Mouse (Mus musculus) MEL-GATA-1-ER (cell line): ENCODE data around the gene Arhgap44.
A peak's percentile ranks its signal among the peaks of the same experiment; 100 is the strongest.

Experiments used
- DNase-seq: peaks from one replicate; pipeline ENCODE4 v3.0.0-alpha.2; 2012; ENCODE audit warnings: low read depth; ENCODE audit errors: extremely low read depth

Arhgap44 gene

DNA sequence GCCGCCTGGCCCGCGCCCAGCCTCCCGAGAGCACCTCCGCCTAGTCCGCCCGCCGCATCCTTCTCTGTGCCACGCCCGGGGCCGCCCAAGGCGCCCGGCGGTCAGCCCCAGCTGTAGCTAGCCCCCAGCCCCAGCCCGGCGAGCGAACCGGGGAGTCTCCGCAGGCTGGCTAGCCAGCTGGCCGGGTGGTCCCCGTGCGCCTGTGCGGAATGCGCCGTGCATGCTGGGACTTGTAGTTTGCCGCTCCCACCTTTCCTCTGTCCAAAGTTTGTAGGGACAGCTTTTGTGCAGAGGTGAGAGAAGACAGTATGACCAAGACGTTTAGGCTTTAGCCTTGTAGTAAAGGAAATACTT, at the start of gene Arhgap44:
Arhgap44 (minus strand) TSS at position 195 of the 354 bp plus-strand sequence.
- no peak for DNase-seq

DNA sequence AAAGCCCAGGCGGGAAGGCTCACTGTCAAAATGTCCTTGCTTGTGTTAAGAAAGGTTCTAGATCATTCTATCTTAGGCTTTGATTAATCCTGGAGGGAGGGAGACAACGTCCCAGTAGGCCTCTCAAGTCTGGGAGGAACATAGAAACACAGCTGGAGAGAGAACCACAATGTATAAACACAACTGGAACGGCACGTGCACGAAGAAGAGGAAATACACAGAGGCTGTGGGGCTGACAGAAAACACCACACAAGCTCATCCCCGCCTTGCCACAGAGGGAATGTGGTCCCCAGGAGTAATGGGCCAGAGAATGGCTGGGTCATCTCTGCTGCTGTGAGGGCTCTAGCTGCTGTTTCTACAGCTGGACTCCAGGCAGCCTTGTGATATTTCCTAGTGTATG, 48.9 kb upstream of the Arhgap44 start:
- no peak for DNase-seq

DNA sequence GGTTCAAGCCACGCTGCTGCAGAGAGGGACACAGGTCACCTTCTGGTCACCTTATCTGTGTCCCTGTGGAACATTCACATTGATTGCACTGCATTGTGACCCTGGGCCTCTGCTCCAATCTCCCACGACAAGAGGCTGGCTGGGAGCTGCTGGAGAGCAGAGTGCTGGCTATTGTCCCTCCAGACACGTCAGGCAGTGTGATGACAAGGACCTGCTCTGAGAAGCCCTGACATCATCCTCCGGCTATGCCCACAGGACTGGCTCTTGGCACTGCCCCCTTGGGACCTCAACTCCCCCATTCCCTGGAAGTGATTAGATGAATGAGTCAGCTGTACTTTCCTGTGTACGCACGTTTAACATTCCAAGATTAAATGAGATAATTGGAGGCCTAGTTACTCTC, 46.7 kb upstream of the Arhgap44 start:
- no peak for DNase-seq

DNA sequence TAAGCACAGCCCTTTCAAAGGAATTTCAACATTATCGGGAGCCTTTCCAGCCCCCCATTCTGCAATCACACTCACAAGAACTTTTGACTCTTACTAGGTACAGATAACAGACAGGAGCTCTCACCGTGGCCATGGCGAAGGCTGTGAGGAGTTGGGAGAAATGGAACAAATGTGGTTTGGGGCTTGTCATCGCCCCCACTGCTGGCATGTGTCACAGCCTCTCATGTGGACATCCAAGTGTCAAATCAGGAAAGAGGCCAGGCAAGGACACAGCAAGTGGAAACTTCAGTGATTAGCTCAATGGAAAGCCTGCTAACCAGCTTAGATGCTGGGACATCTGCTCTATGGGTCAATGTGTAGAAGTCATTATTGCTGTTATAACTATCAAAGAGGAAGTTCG, 42.5 kb upstream of the Arhgap44 start:
- DNase-seq = no peak

DNA sequence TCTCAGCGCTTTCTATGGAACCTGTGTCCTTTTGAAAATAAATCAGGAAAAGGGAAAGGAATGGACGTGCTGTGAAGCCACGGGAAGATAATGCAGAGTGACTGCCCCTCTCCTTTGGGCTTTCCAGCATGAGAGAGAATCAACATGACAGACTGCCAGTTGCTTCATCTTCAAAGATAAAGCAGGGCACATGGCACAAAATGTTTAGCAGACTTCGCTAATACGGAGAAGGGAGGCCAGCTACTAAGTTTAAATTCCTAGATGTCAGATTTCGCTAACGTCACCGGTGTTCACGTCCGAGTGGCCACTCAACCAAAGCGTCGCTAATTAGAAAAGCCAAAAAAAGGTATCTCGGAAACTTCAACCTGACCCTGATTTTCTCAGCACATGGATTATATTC, 41.9 kb upstream of the Arhgap44 start:
- DNase-seq = no peak

DNA sequence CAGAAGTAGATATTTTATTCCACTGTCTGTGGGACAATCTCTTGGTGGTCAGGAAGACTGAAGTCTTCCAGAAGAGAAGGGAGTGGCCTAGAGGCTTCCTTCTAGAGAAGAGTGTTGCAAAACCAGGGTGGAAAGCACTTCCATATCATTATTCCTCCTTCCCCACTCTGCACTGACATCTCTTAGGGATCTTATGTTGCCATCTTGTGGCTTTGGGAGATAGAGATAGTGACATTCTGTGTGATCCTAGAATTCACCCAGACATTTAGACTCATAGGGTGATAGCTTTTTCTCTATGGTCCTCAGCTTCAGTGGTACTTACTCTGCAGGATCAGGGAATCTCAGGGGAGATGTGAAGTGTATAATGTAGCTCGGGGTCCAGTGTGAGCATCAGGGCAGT, 40.3 kb upstream of the Arhgap44 start:
- no peak for DNase-seq

DNA sequence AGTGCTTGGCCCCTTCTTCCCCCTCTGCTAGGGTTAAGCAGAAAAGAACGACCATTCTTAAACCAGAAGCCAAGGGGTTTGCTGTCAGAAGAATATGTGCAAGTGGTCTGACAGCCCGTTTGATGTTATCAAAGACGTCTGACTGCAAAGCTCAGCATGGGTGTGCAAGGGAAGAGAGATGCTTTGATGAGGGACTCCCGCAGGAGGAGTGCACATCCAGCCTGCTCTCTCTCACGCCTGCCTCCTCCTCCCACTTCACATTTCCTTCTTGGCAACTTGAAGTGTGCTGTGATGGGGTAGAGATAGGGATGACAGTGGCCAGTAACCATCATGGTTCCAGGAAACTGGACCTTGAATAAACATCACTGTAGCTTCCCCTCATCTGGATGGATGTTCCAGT, 39.5 kb upstream of the Arhgap44 start:
- no peak for DNase-seq

DNA sequence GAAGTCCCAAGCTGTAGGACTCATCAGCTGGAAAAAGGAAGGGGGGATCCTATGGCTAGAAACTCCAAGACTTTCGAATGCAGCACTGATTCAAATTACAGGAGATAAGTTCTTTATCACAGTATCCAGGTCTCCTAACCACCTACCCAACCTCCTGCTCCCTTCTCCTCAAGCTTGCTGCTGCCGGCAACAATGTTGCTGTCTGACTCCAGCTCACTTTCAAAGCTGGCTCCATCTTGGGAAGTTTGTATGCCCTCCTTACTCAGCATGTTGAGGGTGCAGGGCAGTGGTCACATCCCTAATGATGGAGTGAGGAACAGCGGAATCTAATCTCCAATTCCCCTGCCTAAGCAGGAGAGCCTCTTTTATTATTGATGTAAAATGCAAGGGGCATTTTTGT, 35.3 kb upstream of the Arhgap44 start:
- no peak for DNase-seq

DNA sequence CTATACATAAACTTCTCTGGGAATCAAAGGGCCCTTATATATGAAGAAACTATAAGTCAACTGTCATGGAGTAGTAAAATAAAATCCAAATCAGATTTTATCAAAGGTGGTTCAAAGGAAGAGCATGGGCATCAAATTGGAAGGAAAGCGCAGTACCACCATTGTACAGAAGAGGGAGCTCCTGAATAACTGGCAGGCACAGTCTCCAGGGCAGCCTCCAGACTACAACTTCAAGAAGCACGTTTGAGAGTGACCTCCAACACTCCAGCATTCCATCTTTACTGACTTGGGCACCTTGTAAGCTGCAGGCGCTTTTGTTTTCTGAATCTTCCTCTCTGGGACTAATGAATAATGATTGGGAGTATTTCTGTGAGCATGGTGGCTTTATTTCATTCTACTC, 34.5 kb upstream of the Arhgap44 start:
- DNase-seq = peak; percentile 3

DNA sequence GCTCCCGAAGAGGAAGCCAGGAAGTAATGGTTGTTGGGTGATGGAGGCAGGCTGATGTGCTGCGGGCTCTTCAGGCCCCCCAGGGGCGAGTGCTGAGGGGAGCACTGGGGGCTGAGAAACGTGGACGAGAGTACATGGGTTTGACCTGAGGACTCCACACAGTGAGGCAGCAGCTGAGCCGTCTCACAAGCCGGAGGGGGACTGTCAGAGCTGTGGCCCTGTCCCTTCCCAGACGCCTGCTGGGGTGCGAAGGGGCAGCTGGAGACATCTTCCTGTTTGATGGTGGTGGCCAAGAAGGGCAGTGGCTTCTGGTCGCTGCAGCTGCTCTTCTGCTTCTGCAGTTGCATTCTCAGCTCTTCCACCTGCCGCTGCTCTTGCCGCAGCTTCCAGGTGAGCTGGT, 24.2 kb upstream of the Arhgap44 start:
- no peak for DNase-seq

DNA sequence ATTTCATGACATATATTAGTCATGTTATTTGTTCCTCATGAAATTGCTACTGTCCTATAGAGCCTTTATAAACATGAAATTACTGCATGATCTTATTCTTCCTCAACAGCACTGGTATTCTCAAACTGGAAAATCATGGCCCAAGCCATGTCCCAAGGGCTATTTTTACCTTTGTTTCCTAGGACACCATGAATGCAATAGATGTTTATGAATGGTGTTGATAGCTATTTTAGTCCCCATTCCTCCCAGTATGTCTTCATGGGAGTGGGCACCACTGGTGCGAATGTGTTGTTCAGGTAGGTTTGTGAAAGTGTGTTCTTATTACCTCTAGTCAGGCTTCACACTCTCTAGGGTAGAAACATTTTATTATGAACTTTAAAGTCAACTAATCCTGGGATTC, 22.4 kb upstream of the Arhgap44 start:
- DNase-seq = no peak

DNA sequence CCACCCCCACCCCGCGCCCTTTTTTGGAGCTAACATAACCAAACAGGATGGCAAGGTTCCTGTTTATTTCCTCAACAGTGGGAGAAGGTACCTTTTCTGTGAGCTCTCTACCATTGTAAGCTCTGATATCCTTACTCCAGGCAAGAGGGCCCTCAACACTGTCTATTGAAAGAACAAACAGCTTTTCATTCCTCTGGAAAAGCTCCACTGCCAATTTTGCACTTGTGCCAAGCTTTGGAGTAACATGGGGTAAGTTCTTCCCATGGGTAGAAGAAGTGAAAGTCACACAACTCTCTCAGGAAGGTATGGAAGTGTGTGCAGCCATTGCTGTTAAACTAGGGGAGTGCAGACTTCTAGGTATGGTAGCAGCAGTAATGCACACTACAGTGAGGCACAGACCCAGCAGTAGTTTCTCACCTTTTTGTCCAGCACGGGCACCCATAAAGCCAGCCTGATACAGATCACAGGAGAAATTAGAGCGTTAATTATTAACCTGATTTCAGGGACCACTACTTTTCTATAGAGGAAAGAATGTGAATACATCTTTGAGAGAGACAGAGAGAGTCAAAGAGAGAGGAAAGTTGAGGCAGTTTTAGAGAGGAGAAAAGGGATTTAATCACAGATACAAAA, 7.5 kb upstream of the Arhgap44 start:
- no peak for DNase-seq

DNA sequence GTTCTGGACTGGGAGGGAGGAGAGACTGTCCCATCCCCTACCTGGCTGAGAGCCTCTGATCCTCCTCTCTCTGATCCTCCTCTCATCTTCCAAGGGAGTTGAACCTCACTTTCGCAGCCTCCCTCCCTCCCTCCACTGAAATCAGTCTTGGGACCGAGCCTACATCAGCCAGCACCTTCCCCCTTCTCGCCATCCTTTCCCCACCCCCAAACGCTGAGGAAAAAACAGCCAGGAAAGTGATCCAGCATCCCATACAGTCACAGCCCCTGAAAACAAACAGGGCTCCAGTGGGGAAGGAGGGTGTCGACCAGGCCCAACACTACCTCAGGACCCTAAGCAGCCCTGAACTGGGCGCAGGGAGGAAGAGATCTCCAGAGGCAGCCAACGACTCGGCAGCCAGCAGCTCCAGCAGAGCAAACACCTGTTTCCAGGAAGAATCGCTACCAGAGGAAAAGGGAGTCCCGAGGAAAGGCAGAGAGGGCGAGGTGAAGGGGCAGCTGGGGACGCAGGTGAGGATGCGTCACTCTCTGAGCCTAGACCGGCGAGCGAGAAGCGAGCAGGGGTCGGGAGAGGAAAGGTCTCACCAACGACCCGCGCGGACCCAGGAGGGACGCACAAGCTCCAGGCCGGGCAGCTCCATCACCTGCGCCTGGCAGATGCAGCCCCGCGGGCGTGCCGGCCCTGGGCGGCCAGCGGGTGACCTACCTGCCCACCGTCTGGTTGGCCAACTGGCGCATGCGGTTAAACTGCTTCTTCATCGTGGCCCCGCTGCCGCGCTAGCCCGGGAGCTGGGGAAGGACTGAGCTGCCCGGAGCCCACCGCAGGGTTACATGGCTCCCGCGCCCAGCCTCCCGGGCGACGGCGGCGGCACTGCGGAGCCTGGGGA, 637 bp downstream of the Arhgap44 start:
- no peak for DNase-seq

DNA sequence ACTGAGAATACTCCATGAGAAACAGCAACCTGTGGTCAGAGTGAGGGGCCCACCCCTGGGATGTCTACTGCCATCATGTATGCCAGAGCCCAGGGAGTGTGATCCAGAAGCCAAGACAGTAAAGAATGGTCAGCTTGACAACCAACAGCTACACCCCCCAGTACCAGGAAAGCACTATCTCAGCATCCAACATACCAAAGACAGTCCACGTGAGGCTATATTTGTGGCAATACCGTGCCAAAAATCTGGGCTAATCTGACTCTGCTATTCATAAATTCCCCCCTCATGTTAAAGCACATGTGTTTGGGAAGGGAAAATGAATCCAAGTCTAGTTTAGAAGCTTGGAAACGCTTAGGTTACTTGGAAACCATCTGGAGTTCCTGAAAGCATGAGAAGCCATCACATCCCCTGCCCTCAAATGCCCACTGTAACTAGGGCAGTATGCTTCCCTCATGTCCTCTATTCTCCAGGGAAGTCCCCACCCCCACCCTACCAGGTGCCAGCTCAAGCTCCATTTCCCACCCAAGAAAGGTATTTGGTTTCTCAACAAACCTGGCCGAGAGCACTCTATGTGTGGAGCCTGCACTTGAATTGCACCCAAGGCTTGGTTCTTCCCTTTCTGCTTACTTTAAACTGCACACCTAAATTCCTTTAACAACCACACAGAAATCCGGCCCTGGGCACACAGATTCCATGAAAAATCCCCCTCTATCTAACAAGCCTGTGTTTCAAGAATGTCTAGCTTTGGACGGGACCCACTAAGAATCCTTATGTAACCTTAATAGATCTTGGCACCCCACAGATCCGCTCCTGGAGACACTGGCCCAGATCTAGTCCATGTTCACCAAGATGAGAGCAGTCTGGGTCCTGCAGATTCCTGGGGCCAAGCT, 1.5 kb downstream of the Arhgap44 start:
- no peak for DNase-seq

DNA sequence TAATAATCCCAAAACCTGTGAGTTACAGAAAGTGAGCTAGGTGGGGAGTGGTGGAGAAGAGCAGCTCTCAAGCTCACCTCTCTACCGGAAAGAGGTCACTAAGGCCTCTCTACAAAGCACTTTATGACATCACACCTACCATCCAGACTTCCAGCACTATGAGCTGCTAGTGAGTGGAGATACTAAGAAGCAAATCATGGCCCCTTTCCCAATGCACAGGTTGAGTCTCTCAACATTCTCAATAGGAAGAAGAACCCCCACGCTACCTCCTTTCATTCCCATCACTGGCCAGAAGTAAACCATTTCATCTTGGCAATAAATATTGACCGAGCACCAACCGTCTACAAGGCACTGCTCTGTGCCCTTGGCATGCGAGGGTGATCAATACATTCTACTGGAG, 3.0 kb downstream of the Arhgap44 start, which contains the start of gene 1700086D15Rik:
1700086D15Rik (minus strand) TSS at position 101 of the 400 bp plus-strand sequence.
- DNase-seq = no peak

DNA sequence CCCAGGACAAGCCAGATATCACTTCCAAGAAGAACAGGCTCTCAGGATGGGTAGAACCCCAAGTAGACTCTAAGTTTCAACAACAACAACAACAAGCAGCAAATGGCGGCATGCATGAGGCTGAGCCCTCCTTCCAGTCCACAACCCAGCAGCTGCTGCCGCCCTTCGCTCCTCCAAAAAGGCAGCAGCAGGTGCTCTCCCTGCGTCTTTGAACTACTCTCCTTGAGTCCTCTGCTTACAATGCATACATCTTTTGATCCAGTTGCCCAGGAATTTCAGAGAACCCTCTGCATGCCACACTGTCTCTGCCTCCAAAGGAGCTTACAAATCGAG, 4.1 kb downstream of the Arhgap44 start:
- DNase-seq = no peak

DNA sequence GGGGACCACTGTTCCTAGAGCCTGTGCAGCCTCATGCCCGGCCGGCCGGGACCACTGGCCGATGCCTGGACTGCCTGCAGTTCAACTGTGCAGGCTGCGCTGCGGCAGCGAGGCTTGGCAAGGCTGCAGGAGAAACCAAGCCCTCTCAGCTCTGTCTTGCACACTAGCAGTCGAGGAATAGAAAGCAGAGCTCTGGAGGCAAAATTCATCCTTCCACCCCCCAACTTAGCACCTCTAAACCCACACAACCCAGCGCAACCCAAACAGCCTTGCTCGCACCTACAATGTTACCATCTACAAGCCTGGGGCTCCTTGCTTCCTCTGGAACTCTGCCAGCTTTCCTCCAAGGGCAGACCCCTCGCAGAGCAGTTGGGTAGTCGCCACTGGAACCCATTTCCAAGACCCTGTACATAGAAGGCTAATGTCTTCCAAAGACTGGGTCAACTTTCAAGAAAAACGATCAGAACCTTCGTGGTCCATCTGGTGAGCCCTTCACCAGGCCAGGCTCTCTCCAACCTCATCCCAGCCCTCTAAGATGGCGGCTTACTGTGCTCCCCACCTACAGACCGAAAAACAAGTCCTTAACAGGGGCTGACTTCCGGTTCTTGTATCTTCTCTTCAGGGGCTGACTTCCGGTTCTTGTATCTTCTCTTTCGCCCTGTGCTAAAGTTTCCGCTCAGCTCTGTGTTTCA, 4.6 kb downstream of the Arhgap44 start:
- no peak for DNase-seq

DNA sequence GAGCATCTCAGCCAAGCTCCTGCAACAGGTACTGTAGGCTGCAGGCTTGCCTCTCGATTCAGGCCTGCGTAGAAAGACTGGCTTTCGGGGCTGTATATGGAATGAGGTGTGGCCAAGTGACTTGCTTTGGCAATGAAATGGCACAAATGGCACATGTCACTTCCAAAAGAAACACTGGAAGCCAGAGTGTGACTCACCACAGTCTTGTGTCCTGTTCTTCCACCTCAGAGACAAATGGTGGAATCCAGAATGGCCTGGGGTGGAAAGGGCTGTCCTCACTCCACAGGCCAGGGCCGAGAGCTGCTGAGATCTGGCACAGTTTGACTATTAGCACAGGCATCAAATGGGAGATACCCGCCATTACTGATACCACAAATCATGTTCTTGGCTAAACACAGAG, 9.8 kb downstream of the Arhgap44 start:
- DNase-seq = no peak

DNA sequence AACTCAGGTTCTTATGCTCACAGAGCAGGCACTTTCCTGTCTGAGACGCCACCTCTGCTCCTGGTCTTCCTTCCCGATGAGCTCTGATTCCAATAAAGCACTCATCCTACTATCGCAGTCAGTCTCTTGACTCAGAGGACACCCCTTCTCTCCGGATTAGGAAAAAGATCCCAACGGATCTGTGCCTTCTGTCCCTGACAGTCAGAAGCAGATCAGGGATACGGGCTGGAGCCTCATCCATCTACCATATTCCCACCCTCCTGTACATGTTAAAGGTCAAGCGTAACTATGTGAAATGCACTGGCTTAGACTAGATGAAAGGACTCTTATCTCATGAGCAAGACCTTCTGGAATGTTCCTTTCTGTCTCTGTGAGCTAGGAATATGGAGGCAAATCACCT, 14.3 kb downstream of the Arhgap44 start:
- no peak for DNase-seq

DNA sequence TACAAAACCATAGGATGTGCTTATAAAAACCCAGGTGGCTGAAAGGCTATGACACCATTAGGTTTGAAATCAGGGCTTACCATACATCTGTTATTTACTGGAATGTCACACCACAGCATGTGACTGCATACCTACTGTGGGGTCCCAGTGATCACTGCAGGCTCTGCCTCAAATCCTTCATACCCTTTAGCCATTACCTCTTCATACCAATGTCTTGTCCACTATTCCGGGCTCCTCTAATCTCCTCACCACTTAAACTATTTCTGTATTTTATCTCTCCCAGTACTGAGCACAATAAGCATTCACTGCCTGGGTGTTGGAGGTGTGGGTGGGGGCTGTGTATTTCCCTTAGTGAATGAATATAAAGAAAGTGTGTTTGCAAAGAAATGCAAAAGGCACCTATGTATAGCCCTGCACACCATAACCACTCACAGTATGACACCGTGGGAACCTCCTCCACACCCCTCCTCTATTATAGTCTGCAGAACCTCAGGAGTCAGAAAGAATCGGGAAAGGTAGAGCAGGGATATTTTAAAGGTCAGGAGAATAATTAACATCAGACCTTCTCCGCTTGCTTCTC, 19.8 kb downstream of the Arhgap44 start:
- no peak for DNase-seq

DNA sequence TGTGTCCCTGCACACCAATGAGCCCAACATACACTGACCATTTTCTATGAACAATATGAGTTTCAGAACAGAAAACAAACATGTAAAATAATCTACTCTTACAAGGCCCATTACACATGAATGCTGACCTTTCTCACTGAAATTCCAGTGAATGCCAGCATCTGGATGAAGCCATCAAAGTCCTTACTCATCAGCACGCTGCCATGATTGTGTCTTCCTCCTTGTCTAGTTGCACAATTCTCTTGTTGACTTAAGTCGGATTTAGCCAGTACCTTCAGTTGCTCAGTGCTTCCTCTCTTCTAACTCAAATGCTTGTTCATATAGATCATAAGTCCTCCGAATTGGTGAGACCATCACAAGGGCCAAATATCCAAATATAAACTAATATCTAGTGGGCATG, 23.7 kb downstream of the Arhgap44 start:
- no peak for DNase-seq
